Mouse (Mus musculus) heart, postnatal 25 days (tissue): ENCODE measurements around the gene Gm4307. TPM values are rescaled to one million over a fixed set of nuclear protein-coding genes. Genes with fewer than 3 reads are reported as not detected.
A peak's percentile ranks its signal among the peaks of the same experiment; 100 is the strongest.
"Not testable (repeated sequence)": the region's sequence is repeated elsewhere in the genome, so short reads cannot be mapped to it uniquely, and the experiment has no call there.

ENCODE experiments used
- DNase-seq: peaks from one replicate; pipeline ENCODE4 v3.0.0; 2022; ENCODE audit warnings: low spot score
- intact Hi-C: fragments of 180-260 bp; cut with DNase I; formaldehyde crosslinking; loops from one replicate; pipeline ENCODE4 v1.15.1; 2025
- total RNA-seq, 2 experiments: library from RNA; stranded (reverse); gene quantifications; 2 replicates each; pipeline ENCODE4 v1.2.3; 2021

The Gm4307 gene
- total RNA-seq: not detected

- DNase-seq, intact Hi-C loops: not testable (repeated sequence)
Measured at GRCm38 (mm10) chr10:100361038-100361437, at the start of gene Gm4307. Gm4307 (plus strand) TSS chr10:100361338.

DNA sequence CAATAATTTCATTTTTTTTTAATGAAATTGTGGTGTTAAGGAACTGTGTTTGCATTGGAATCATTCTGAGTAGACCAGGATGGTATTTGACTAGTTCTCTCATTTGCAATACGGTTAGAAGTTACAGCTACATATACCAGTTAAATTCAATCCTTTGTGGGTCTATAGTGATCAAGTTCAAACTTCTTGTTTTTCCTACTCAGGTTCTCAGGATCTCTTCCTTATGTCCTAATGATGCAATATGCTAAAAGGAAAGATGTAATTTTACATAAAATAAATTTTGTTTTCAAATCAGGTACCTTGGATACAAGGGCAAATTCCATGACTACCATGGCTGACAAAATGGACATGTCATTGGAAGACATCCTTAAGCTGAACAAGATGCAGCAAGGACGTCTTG, 25.8 kb upstream of the Gm4307 start, which contains the start of gene Gm4301:
Gene Gm4301 (plus strand): TSS at position 301 of the 400 bp plus-strand sequence.
- intact Hi-C loops, DNase-seq: not testable (repeated sequence)

- DNase-seq, intact Hi-C loops: not testable (repeated sequence)
Measured at GRCm38 (mm10) chr10:100340536-100340935, 20.6 kb upstream of the Gm4307 start, which contains the start of gene Gm4302. Gm4302 (plus strand) TSS chr10:100340836.

DNA sequence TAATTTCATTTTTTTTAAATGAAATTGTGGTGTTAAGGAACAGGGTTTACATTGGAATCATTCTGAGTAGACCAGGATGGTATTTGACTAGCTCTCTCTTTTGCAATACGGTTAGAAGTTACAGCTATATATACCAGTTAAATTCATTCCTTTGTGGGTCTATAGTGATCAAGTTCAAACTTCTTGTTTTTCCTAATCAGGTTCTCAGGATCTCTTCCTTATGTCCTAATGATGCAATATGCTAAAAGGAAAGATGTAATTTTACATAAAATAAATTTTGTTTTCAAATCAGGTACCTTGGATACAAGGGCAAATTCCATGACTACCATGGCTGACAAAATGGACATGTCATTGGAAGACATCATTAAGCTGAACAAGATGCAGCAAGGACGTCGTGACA, 15.5 kb upstream of the Gm4307 start, which contains the start of gene Gm4303:
Gene Gm4303 (plus strand): TSS at position 301 of the 400 bp plus-strand sequence.
- intact Hi-C loops, DNase-seq: not testable (repeated sequence)

DNA sequence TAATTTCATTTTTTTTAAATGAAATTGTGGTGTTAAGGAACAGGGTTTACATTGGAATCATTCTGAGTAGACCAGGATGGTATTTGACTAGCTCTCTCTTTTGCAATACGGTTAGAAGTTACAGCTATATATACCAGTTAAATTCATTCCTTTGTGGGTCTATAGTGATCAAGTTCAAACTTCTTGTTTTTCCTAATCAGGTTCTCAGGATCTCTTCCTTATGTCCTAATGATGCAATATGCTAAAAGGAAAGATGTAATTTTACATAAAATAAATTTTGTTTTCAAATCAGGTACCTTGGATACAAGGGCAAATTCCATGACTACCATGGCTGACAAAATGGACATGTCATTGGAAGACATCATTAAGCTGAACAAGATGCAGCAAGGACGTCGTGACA, 10.3 kb upstream of the Gm4307 start, which contains the start of gene Gm4305:
Gene Gm4305 (plus strand): TSS at position 301 of the 400 bp plus-strand sequence.
- intact Hi-C loops, DNase-seq: not testable (repeated sequence)

DNA sequence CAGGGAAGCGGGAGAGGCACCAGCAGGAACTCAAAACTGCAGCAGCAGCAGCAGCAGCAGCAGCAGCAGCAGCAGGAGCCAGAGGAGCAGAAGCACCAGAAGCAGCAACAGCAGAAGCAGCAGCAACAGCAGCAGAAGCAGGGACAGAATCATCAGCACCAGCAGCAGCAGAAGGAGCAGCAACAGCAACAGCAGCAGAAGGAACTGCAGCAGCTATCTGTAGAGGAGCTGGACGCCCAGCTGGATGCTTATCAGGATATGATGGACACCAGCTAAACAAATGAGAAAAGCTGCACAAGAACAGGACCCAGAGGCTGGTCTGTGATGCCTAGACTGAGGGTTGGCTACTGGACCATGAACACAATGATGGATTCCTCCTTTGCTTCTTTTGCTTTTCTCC, 4.3 kb upstream of the Gm4307 start:
- intact Hi-C loops: not testable (repeated sequence)

GRCm38 (mm10) chr10:100382460-100382859, 21.3 kb downstream of the Gm4307 start, which contains the start of gene Gm4312:
Gm4312 (minus strand) TSS chr10:100382560.
- intact Hi-C loops: not testable (repeated sequence)

More for the DNA sequence above, 4.3 kb upstream of the Gm4307 start:
- DNase-seq: peak; percentile 1

GRCm38 (mm10) chr10:100402301-100402700, 41.2 kb downstream of the Gm4307 start:
- intact Hi-C loops, DNase-seq: not testable (repeated sequence)

More at GRCm38 (mm10) chr10:100382460-100382859, 21.3 kb downstream of the Gm4307 start, which contains the start of gene Gm4312:
- not testable (repeated sequence) for DNase-seq

Other genes starting within 250 kb of the Gm4307 start
- gene Gm4301, start 25.7 kb upstream of the Gm4307 start, total RNA-seq: not detected
- not detected for gene Gm4302, start 20.5 kb upstream of the Gm4307 start, total RNA-seq
- not detected for gene Gm4303, start 15.4 kb upstream of the Gm4307 start, total RNA-seq
- gene Gm4305, start 10.2 kb upstream of the Gm4307 start, total RNA-seq: not detected
- not detected for gene Gm4312, start 21.2 kb downstream of the Gm4307 start, total RNA-seq
- 10 to 100 TPM; 17.1 to 17.9 TPM for gene Tmtc3, start 126.0 kb downstream of the Gm4307 start, total RNA-seq
- 1 to 10 TPM; 3.0 to 4.0 TPM for gene Cep290, start 126.2 kb downstream of the Gm4307 start, total RNA-seq
- 1 to 10 TPM; 4.9 to 6.9 TPM for gene 4930430F08Rik, start 229.1 kb downstream of the Gm4307 start, total RNA-seq
- not detected for gene 1700017N19Rik, start 229.1 kb downstream of the Gm4307 start, total RNA-seq